ENCODE assay signal across 34 mouse cellular contexts in genomic region chr8:4436546-4436945, GRCm38 (mm10).
"Had no signal": no experiment of that assay in that cellular context is flagged by ENCODE, and none has a peak within 500 bp of the region (broad histone marks: within the 10 kb centered on the region; RNA-seq: fewer than 3 reads in every experiment).

No protein-coding gene starts in this region.

- H3K4me1 ChIP-seq: heart, embryonic 10.5 days; heart, embryonic 12.5 days; heart, embryonic 13.5 days; heart, embryonic 15.5 days; hindbrain, embryonic 10.5 days; hindbrain, embryonic 12.5 days; hindbrain, embryonic 13.5 days; hindbrain, embryonic 15.5 days; kidney, embryonic 15.5 days had no signal

- H3K4me3 ChIP-seq: heart, embryonic 10.5 days; heart, embryonic 12.5 days; heart, embryonic 13.5 days; heart, embryonic 15.5 days; hindbrain, embryonic 10.5 days; hindbrain, embryonic 12.5 days; hindbrain, embryonic 13.5 days; hindbrain, embryonic 15.5 days; kidney, embryonic 15.5 days; layer of hippocampus, adult 2 months; left cerebral cortex, adult 2 months had no signal

- H3K36me3 ChIP-seq: heart, embryonic 10.5 days; heart, embryonic 12.5 days; heart, embryonic 13.5 days; heart, embryonic 15.5 days; hindbrain, embryonic 10.5 days; hindbrain, embryonic 12.5 days; hindbrain, embryonic 13.5 days; hindbrain, embryonic 15.5 days; kidney, embryonic 15.5 days had no signal

- H3K9ac ChIP-seq: heart, embryonic 12.5 days; heart, embryonic 13.5 days; heart, embryonic 15.5 days; hindbrain, embryonic 12.5 days; hindbrain, embryonic 13.5 days; hindbrain, embryonic 14.5 days; hindbrain, embryonic 15.5 days; kidney, embryonic 15.5 days had no signal

- H3K27ac ChIP-seq: heart, embryonic 10.5 days; heart, embryonic 13.5 days; heart, embryonic 15.5 days; hindbrain, embryonic 10.5 days; hindbrain, embryonic 12.5 days; hindbrain, embryonic 13.5 days; hindbrain, embryonic 14.5 days; hindbrain, embryonic 15.5 days; hindbrain, postnatal 0 days; kidney, embryonic 15.5 days; kidney, postnatal 0 days; layer of hippocampus, adult 2 months; left cerebral cortex, adult 2 months had no signal

- DNase-seq: heart, postnatal 10 days; heart, postnatal 14 days; heart, postnatal 36 days; heart, postnatal 4 days; kidney, adult 11 months; kidney, adult 18-20 months; kidney, adult 2 months; kidney, adult 8-10 months; kidney, postnatal 10 days; kidney, postnatal 14 days; kidney, postnatal 25 days; kidney, postnatal 36 days; kidney, postnatal 4 days; layer of hippocampus, adult 9-11 months; layer of hippocampus, postnatal 36 days had no signal

- H3K9me3 ChIP-seq: heart, embryonic 10.5 days; heart, embryonic 13.5 days; heart, embryonic 15.5 days; hindbrain, embryonic 12.5 days; hindbrain, embryonic 13.5 days; hindbrain, embryonic 15.5 days had no signal

- H3K27me3 ChIP-seq: heart, embryonic 12.5 days; heart, embryonic 13.5 days; heart, embryonic 15.5 days; hindbrain, embryonic 12.5 days; hindbrain, embryonic 13.5 days; hindbrain, embryonic 15.5 days; kidney, embryonic 15.5 days had no signal

- H3K4me2 ChIP-seq: heart, embryonic 11.5 days; heart, embryonic 12.5 days; heart, embryonic 13.5 days; heart, embryonic 15.5 days; hindbrain, embryonic 12.5 days; hindbrain, embryonic 13.5 days; hindbrain, embryonic 14.5 days; hindbrain, embryonic 15.5 days; kidney, embryonic 15.5 days had no signal

- ATAC-seq: hindbrain, embryonic 16.5 days; hindbrain, postnatal 0 days; inflammation-experienced regulatory T-cells, adult 6 months; intestine, embryonic 16.5 days; intestine, postnatal 0 days had no signal
